Comparison of ENCODE assay signal across 8 mouse cellular contexts in genomic region chr4:152325574-152326411, GRCm38 (mm10). TPM values are rescaled to one million over a fixed set of nuclear protein-coding genes. Genes with fewer than 3 reads are reported as not detected.
DNase-seq lines count a peak whose midpoint lies in the region; ATAC-seq lines count a peak whose summit lies in the region.

Rpl22 (plus strand) TSS chr4:152325742.

- peak within 1 kb of the TSS; percentile 89 for H3K9ac ChIP-seq in heart, embryonic 14.5 days (ENCODE audit: low read length)
- H3K9ac ChIP-seq in liver, embryonic 13.5 days = peak within 1 kb of the TSS; percentile 89
- H3K9ac ChIP-seq in stomach, embryonic 16.5 days (ENCODE audit: low read length) = peak within 1 kb of the TSS; percentile 98

- peak; percentile 97 for ATAC-seq in CD4-positive, CD25-positive, alpha-beta regulatory T cell, adult 4 months
- peak; percentile 91 for ATAC-seq in heart, embryonic 14.5 days (ENCODE audit: insufficient number of reproducible peaks, insufficient read depth, low FRiP score, low read depth)
- ATAC-seq in liver, embryonic 13.5 days (ENCODE audit: low read depth) = peak; percentile 94
- ATAC-seq in stomach, embryonic 16.5 days (ENCODE audit: insufficient read depth, low FRiP score) = peak; percentile 96

- H3K27ac ChIP-seq in heart, embryonic 14.5 days (replicated peaks in 1 of 2; ENCODE audit: control insufficient read depth in 1 of 2, insufficient read depth in 1 of 2, low read depth in 2 of 2, low read length in 2 of 2) = peak within 1 kb of the TSS; percentile 53 to 63
- H3K27ac ChIP-seq in liver, embryonic 13.5 days = peak within 1 kb of the TSS; percentile 80
- H3K27ac ChIP-seq in stomach, embryonic 16.5 days (ENCODE audit: low read length) = peak within 1 kb of the TSS; percentile 79; the same call in 1 of the 2 replicates

- no peaks in the 10 kb centered on the region for H3K27me3 ChIP-seq in heart, embryonic 14.5 days (ENCODE audit: control insufficient read depth, insufficient read depth, low read length)
- H3K27me3 ChIP-seq in liver, embryonic 13.5 days = no peaks in the 10 kb centered on the region
- H3K27me3 ChIP-seq in stomach, embryonic 16.5 days (ENCODE audit: control insufficient read depth, insufficient read depth, low read length) = no peaks in the 10 kb centered on the region

- under 1% methylated on average over 70 of the region's 70 CpGs for WGBS in heart, embryonic 14.5 days
- WGBS in liver, embryonic 13.5 days (ENCODE audit: insufficient replicate concordance) = under 1% methylated on average over 70 of the region's 70 CpGs
- under 1% methylated on average over 69 of the region's 70 CpGs for WGBS in stomach, embryonic 16.5 days

- no peaks in the 10 kb centered on the region for H3K9me3 ChIP-seq in heart, embryonic 14.5 days (ENCODE audit: control insufficient read depth, low read length)
- H3K9me3 ChIP-seq in liver, embryonic 13.5 days (replicated peaks) = no peaks in the 10 kb centered on the region
- no peaks in the 10 kb centered on the region for H3K9me3 ChIP-seq in stomach, embryonic 16.5 days (replicated peaks; ENCODE audit: control insufficient read depth, low read length)

- peak within 1 kb of the TSS; percentile 81 for H3K4me2 ChIP-seq in heart, embryonic 14.5 days (ENCODE audit: low read length)
- peak within 1 kb of the TSS; percentile 91 for H3K4me2 ChIP-seq in liver, embryonic 13.5 days
- H3K4me2 ChIP-seq in stomach, embryonic 16.5 days (ENCODE audit: low read depth, low read length) = peak within 1 kb of the TSS; percentile 85

- H3K36me3 ChIP-seq in heart, embryonic 14.5 days (ENCODE audit: control insufficient read depth, insufficient read depth, low read length) = peaks cover 30% of the 10 kb centered on the region
- H3K36me3 ChIP-seq in liver, embryonic 13.5 days = peaks cover 34% of the 10 kb centered on the region
- H3K36me3 ChIP-seq in stomach, embryonic 16.5 days (ENCODE audit: control insufficient read depth, insufficient read depth, low read length) = 0 out of 2 replicates have a peak, but pooled peaks cover 16% of the 10 kb centered on the region

- peak within 1 kb of the TSS; percentile 78 to 95 for H3K4me3 ChIP-seq in heart, embryonic 14.5 days (ENCODE audit: control insufficient read depth in 1 of 2, insufficient read depth in 1 of 2, low read depth in 1 of 2, low read length in 2 of 2)
- H3K4me3 ChIP-seq in liver, embryonic 13.5 days (replicated peaks) = peak within 1 kb of the TSS; percentile 84
- peak within 1 kb of the TSS; percentile 99 for H3K4me3 ChIP-seq in stomach, embryonic 16.5 days (replicated peaks; ENCODE audit: low read length)

- H3K4me1 ChIP-seq in heart, embryonic 14.5 days (ENCODE audit: control insufficient read depth in 2 of 2, insufficient read depth in 2 of 2, low read length in 2 of 2) = peaks cover 5 to 12% of the 10 kb centered on the region in 2 experiments
- peaks cover 40% of the 10 kb centered on the region for H3K4me1 ChIP-seq in liver, embryonic 13.5 days (replicated peaks)
- peaks cover 14% of the 10 kb centered on the region for H3K4me1 ChIP-seq in stomach, embryonic 16.5 days (ENCODE audit: control insufficient read depth, insufficient read depth, low read length)

- DNase-seq in c-Kit-negative CD71-positive TER-119-positive erythroid progenitor cells, embryonic 14.5 days (ENCODE audit: low read depth, low spot score) = peak; percentile 90
- DNase-seq in fibroblast of lung, adult 2 months (ENCODE audit: low read depth) = peak; percentile 96
- DNase-seq in kidney, postnatal 14 days = peak; percentile 96
- peak; percentile 94 for DNase-seq in liver, embryonic 13.5 days
- peak; percentile 92 for DNase-seq in neural tube, embryonic 10.5 days (ENCODE audit: extremely low spot score, low spot score)

RNA-seq across cellular contexts. Expression of gene Rpl22, which starts in this region (rescaled TPM):
- 1,000 to 10,000 TPM in 1 of 2 experiments, 100 to 1,000 TPM in 1; 772 to 1,018 TPM for polyA plus RNA-seq in CD4-positive, CD25-positive, alpha-beta regulatory T cell, adult 4 months (2017; shearing (Covaris generic))
- 261 and 276 TPM in 2 replicates for polyA plus RNA-seq in heart, embryonic 14.5 days (2014; fragmentation: Nextera tagmentation; extraction: Ambion mirVana)
- polyA plus RNA-seq in liver, embryonic 13.5 days (2015; fragmentation: Nextera tagmentation; extraction: Ambion mirVana) = 353 and 381 TPM in 2 replicates
- polyA plus RNA-seq in stomach, embryonic 16.5 days (2015; fragmentation: Nextera tagmentation; extraction: Ambion mirVana) = 303 and 377 TPM in 2 replicates

Comparison
In these comparisons a context has a peak if more than half of its experiments do, and no peak if none do; other contexts are left out.
1. Peak in every context shown above with its lines: DNase-seq, ATAC-seq, H3K4me3 ChIP-seq and H3K27ac ChIP-seq.